Mouse (Mus musculus) embryonic fibroblast, embryonic 13.5 days (primary cell): ENCODE results near the gene Camk2g.

ENCODE experiments used
- CTCF ChIP-seq: IDR thresholded peaks from 2 replicates; pipeline ENCODE4 v1.5.1; 2011; ENCODE audit warnings: mild to moderate bottlenecking, control low read depth, low read length, moderate library complexity, borderline replicate concordance; ENCODE audit not compliant: insufficient read depth
- POLR2A ChIP-seq: IDR thresholded peaks from 2 replicates; pipeline ENCODE4 v1.6.1; 2011; ENCODE audit warnings: low read depth, mild to moderate bottlenecking, control low read depth, low read length, moderate library complexity

GRCm38 (mm10) chr14:20689009-20689408 is 104.9 kb downstream of the Camk2g start:
- TF ChIP-seq CTCF (no peak), POLR2A (no peak)
